Mouse (Mus musculus) skeletal muscle tissue, adult 2 months (tissue): Measurements from ENCODE around the gene Txlng.
"Not testable (repeated sequence)": the region's sequence is repeated elsewhere in the genome, so short reads cannot be mapped to it uniquely, and the experiment has no call there.

ENCODE experiments used
- DNase-seq: peaks from one replicate; pipeline ENCODE4 v3.0.0-alpha.2; 2012; ENCODE audit warnings: low read depth, low spot score

Txlng gene

DNA sequence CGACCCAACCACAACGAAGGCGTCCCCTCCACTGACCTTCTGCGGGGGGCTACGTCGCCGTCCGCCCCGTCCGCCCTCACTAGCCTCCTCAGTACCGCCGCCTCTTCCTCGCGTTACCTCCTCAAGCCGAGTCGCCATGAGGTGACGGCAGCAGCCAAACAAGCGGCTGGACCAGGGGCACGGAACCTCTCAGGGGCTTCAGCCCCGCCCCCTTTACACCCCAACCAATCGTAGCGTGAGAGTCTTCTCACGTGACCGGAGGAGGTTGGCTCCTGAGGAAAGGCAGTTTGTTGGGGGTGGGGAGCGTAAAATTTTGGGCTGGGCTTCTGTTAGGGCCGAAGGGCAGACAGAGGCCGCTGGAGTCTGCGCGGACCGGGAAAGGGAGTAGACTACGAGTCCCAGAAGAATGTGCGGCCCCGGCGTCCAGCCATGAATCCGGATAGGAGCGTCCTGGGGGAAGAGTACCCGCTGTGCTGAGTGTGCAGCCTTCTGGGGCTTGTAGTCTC is at the start of gene Txlng:
Gene Txlng, minus strand, starts transcription at position 252 of the 506 bp plus-strand sequence.
- DNase-seq, result peak; percentile 96

DNA sequence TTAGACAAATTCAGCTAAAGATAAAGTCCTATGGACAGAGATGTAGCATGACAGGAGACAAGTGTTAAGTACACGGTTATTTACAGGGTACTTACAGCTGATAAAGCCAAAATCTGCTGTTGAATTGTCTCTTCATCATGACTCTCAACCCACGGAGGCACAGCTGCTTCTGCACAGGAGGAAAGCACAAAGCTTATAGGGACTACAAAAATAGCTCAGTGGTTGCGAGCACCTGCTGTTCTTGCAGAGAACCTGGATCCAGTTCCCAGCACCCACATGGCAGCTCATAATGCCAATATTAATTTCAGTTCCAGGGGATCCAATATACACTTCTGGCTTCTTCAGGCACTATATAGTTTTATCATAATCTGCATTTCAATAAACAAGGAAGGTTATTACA is 49.0 kb upstream of the Txlng start:
- no peak for DNase-seq

DNA sequence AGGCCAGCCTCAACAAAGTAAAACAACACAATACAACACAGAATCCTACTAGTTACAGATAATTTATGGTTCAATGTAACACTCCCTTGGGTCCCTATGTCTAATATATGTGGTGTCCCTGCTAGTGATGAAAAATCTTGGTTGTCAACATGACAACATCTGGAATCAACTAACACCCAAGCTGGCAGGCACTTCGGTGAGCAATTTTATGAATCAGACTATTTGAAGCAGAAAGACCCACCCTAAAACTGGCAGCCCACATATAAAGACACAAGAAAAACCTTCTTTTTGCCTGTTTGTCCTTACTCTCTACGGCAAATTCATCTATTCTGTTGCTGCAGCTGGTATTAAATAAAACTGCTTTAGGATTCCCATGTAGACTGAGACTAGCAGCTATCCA is 44.5 kb upstream of the Txlng start:
- no peak for DNase-seq

DNA sequence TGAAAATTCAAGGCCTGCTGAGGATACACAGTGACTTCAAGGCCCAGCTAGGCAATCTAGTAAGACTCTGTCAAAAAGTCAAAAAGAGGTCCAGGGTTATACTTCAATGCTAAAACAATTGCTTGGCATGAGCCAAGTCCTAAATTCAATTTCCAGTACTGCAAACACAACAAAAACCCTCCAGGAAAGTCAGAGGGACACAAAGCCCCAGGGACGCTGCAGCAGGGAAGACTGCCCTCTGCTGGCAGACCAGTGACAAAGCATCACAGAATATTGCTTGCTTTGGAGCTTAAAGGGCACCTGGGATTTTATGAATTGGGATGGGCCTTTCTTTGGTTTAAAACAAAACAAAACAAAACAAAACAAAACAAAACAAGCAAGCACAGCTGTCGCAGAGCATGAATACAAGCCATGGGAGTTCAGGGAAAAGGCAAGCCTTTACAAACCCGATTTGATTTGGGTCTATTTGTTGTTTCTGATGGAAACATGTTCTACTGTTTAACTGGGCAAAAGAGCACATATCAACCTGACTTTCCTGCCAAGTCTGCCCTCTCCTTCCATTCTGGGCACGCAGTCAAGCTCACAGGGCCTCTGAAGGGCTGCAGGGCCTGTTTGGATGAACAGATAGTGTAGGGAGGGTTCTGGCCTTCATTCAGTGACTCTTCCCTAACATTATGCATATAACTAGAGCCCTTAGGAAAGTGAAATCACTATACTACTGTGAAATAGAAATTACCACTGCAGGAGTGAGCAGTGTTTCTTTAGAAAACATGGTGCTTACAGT is 42.7 kb upstream of the Txlng start:
- no peak for DNase-seq

DNA sequence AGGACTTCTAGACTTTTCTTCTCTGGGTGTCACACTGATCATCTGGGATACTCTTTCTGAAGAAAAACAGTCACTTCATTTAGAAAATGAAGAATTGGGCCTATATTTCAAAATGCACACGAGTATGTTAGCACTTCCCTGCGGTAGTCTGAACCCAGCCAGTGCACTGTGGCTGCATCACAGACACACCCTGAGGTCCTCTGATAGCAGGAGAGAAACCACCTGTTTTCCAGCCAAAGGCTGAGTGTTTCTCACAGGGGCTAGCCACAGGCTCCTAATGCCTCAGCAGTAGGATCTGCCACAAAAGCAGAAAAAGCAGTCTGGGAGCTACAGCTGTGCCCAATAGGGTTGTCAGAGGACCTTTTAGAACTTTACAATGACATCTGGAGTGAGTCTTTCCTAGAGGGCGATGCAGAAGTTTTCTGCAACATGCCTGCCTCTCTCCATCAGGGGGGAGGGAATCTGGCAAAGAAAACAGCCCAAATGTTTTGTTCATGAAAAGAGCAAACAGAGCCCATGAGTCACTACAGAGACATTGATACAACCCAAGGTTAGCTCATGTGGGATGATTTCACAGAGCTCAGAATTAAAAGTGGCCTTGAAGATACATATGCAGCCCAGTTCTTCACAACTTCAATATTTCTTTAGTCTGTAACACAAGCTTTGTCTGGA is 39.2 kb upstream of the Txlng start:
- DNase-seq, result no peak

DNA sequence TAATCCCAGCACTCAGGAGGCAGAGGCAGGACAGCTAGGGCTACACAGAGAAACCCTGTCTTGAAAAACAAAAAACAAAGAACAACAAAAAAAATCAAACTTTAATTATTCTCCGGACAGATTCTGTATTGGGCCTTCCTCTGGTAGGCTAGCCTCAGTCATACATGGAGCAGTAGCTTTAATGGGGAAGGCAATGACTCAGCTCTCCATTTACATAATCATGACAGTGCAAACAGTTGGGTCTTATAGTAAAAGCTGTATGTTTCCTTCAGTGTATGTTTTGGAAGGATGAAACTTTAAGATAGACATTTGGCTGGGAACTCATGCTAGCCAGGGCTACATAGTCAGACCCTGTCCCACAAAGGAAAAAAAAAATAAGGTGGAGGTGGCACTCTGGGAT is 19.4 kb upstream of the Txlng start:
- no peak for DNase-seq

DNA sequence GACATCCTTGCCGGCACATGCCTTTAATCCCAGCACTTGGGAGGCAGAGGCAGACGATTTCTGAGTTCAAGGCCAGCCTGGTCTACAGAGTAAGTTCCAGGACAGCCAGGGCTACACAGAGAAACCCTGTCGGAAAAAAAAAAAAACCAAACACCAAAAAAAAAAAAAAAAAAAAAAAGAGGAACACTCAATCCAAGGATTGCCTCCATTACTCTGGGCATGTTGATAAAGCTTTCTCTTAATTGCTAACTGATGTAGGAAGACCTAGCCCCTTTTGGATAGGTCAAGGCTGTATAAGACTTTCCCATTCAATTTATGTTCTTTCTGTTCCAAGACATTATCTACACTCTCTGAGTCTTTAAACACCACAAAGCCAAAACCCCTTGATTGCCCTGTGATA is 16.3 kb upstream of the Txlng start:
- DNase-seq, result no peak

DNA sequence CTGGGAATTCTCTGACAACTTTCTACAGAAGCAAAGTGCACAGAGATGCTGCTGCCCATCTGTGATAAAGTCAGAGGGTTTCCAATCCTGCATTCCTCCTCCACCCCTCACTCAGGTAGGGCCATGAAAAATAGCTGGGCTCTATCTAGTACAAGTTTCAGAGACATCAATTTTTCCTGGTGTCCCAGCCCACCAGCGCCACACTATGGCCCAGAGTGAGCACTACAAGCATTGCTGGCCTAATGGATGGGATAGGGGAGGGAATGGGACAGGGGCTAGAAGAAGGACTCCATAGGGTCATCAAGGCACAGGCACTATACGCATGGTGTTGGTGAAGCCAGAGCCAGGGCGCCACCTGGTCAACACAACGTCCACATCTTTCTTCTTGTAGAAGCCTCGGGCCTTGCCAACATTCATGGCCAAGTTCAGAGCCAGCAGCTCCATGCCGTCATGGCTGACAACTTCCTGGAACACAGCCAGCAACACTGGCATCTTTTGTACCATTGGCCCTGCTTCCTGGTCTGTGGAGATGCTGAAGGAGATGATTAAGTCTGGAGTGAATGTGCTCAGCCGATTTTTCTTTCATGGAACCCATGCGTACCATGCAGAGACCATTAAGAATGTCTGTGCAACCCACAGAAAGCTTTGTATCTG is 15.3 kb upstream of the Txlng start:
- DNase-seq, result no peak

DNA sequence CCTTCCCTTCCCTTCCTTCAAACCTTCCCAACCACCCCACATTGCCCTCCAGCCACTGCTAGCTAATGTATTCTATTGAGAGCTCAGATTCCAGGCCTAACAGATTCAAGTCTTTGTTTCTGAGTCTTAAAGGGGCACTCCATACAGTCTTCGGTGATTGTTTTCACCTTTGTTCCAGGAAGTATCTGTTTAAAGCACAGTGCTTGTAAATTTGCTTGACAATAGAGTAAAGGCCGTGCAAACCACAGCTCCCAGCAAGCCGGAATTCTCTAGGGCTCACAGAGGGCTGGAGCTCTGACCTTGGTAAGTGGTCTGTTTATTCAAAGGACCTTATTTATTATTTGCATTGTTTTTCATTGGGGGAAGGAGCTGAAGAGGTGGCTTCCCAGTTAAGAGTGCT is 2.8 kb upstream of the Txlng start:
- no peak for DNase-seq

DNA sequence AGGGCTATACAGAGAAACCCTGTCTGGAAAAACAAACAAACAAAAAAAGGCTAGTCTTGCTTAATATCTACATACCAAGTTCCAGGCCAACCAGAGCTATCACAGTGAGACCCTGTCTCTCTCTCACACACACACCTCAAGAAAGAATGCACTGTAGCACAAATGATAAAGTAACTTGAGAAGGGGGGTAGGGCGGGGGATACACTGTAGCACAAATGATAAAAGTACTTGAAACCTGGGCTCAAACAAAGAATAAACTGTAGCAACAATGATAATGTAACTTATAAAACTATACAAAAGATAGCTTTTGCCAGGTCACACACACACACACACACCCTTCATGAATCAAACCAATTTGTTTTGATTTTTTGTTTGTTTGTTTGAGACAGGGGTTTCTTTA is 2.3 kb upstream of the Txlng start:
- no peak for DNase-seq

DNA sequence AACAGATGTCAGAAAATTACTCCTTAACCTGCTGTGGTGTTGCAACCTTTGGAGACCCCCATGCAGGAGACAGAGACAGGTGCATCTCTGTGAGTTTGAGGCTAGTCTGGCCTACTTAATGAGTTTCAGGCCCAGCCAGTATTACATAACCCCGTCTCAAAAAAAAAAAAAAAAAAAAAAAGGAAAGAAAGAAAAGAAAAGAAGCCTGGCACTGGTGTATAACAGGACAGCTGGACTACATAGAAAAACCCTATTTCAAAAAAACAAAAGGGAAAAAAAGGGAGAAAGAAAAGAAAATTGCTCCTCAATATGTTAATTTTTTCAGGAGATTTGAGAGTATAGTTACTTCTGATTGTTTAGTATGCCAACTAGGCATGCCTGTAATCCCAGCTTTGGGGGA is 1.8 kb upstream of the Txlng start:
- DNase-seq, result no peak

DNA sequence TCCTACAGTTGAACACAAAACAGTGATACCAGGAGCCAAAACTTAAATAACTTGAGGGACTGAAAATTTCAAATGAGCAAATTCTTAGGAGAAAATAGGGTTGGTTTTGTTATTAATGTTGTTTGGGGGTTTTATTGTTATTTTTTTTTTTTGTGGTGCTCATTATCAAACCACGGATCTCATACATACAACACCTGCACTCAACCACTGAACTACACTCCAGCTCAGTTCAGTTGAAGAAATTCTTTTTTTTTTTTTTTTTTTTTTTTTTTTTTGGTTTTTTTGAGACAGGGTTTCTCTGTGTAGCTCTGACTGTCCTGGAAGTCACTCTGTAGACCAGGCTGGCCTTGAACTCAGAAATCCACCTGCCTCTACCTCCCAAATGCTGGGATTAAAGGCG is 1.1 kb upstream of the Txlng start:
- DNase-seq, result not testable (repeated sequence)

DNA sequence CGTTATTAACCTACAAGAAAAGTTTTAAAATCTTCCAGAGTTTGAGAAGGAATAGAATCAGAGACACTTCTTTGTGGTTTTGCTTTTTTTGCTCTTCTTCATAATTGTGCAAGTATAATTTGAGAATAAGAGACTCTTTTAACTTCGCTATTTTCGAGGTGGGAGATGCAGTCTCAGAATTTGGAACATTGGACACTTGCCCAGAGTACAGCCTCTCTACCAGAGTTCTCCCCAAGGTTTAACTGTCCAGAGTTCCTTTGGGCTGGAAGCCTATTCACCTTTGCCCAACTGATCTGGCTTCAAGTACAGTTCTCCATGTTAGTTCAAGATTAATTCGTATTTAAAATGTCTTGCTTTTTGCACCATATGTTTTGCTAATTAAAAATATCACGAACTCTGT is 487 bp upstream of the Txlng start:
- no peak for DNase-seq

DNA sequence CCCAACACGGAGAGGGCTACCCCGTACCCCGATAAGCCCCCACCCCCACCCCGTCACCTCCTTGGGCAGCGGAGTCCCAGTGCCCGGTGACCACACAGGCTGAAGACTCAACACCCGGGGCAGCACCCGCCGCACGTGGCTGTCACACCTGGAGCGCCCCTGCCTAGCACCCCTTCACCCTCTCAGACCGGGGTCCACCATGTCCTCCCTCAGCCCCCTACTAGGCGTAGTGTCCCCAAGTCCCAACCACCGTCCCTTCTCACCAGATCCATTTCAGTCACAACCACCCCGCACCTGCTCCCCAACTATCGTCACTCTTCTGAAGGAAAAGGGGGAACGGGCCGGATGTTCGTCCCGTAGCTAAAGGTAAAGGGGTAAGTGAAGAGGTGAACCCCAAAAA is 471 bp downstream of the Txlng start:
- DNase-seq, result no peak

DNA sequence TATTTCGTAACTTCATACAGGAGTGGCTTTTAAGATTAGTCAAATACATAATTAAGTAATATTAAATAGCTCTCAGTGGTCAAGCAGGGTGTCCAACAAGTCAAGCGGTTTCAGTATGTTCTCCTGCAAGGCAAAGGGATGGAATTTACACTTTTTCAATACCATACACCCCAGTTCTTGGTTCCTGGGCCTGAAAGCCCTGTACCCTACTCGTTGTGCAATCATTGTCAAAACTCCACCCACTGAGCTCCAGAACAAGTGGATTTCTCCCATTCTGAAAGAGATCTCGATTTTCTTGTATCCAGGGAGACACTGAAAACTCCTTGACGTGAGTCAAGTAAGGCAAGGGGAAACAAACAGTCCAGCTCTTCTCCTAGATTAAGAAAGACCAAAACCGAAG is 1.2 kb downstream of the Txlng start:
- peak; percentile 5 for DNase-seq

DNA sequence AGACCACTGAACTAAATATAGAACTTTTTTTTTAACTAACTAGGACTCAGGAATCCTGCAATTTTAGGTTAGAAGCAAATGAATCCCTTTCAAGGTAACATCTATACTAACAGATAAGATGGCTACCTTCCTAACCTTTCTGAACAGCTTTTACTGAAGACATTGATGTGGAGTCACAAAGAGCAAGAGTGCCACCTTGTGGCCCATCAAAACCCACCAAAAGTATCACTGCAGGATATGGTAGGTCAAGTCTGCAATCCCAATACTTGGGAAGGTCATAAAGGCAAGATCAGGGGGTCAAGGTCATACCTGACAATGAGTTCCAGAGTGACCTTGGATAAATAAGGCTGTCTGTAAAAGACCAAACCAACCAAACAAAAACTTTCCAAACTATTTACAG is 28.9 kb downstream of the Txlng start:
- DNase-seq, result peak; percentile 8

DNA sequence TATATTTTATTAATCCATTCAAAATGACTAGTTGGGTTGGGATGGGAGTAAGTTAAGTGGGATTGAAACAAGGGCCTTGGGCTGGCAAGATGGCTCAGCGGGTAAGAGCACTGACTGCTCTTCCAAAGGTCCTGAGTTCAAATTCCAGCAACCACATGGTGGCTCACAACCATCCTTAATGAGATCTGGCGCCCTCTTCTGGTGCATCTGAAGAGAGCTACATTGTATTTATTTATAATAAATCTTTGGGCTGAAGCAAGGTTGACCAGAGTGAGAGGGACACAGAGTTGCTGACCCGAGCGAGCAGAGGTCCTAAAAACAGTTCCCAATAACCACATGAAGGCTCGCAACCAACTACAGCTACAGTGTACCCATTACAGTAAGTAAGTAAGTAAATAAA is 37.9 kb downstream of the Txlng start:
- DNase-seq, result not testable (repeated sequence)

DNA sequence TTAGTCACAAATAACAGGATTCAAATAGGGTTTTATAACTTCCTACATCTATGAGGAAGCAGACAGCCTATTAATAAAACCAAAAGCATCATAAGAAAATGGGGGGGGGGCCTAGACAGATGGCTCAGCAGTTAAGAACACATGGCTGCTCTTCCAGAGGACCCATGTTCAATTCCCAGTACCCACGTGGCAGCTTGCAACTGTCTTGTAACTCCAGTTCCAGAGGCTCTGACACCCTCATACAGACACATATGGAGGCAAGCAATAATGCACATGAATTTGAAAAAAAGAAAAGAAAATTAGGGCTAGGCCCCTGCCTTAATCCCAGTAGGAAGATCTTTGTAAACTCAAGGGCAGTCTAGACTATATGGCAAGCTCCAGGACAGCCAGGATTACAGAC is 40.9 kb downstream of the Txlng start:
- DNase-seq, result no peak

DNA sequence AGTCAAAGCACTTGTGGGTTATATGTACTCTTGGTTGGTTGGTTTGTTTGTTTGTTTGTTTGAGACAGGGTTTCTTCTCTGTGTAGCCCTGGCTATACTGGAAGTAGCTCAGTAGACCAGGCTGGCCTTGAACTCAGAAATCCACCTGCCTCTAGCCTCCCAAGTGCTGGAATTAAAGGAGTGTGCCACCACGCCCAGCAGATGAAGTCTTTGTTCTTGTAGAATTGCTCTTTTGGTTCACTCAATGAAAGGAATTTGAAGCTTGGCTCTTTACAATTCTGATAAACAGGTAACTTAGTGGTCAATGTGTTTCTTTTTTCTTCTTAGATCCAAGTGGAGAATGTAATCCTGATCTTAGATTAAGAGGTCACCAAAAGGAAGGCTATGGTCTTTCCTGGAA is 58.5 kb downstream of the Txlng start:
- DNase-seq, result no peak

DNA sequence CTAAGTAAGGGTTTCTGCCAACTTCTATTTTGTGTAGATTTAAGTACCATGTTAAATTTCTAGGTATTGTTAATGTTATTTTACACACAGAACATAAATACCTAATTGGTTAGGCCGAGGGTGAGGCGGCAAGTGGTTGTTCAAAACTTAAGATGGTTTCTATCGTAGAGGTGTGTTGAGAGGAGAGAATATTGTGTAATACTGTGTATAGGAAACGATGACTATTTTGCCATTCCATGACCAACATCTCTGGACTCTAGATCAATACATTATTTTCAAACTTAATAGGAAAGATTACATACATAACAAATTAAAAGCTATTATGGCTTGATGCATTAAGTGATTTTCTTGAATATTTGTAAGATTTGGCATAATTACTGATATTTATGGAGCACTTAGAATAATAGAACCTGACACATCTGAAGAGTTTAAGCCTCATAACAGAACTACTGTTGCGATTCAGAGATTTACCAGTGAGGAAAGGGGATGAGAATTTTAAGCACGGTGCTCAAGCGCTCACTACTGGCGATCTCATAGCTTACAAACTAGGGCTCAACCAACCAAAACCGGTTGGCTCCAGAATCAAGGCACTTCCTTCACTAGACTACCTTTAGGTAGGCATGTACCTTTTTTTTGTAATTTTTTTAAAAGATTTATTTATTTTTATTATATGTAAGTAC is 67.4 kb downstream of the Txlng start:
- no peak for DNase-seq

DNA sequence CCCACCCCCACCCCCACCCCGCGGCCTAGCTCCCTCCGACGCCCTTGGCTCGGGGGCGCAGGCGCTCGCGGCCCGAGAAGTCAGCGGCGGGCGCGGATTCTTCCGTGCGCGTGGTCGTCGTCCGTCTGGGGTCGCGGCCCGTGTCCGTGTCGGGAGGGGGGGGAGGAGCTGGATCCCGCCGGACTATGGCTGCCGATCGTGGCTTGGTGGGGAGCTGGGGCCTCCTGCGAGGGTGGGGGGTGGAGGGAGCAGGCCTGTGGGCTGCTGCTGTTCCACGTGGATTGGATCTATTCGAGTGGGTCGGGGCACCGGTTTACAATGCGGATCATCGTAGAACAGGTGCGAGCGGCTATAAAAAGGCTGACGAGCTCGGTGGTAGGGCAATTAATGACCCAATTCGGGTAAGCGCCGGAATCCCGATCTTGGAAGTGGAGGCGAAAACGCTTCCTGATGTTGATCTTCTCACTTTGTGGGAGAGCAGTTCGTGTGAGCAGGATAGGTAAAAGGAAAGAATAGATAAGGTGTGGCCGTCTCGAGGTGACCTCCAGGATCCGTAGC is 68.2 kb downstream of the Txlng start:
- no peak for DNase-seq
